Mouse (Mus musculus) kidney, embryonic 14.5 days (tissue): Measurements from ENCODE around the gene Msantd2. TPM values are rescaled to one million over a fixed set of nuclear protein-coding genes. Genes with fewer than 3 reads are reported as not detected.

Experiments
- ATAC-seq: fragments of 200-750 bp; cut with Nextera tagmentation; 2 replicates; pipeline ENCODE4 v1.8.0; 2017; ENCODE audit warnings: moderate number of reproducible peaks, mild to moderate bottlenecking, moderate TSS enrichment, moderate library complexity; ENCODE audit not compliant: low FRiP score, low TSS enrichment
- H3K27ac ChIP-seq: fragments of 300-500 bp; sonication (generic); 2 replicates; pipeline ENCODE4 v1.5.1; 2014; ENCODE audit warnings: low read depth, mild to moderate bottlenecking, low read length, moderate library complexity, mixed read lengths
- H3K27me3 ChIP-seq: fragments of 300-500 bp; sonication (generic); 2 replicates; pipeline ENCODE4 v1.6.1; 2014; ENCODE audit warnings: mild to moderate bottlenecking, low read length; ENCODE audit not compliant: control insufficient read depth, insufficient read depth
- H3K36me3 ChIP-seq: fragments of 300-500 bp; sonication (generic); 2 replicates; pipeline ENCODE4 v1.6.1; 2014; ENCODE audit warnings: low read length, mixed read lengths; ENCODE audit not compliant: control insufficient read depth, insufficient read depth
- H3K4me1 ChIP-seq: fragments of 300-500 bp; sonication (generic); 2 replicates; pipeline ENCODE4 v1.6.1; 2014; ENCODE audit warnings: low read length, mixed read lengths; ENCODE audit not compliant: control insufficient read depth, insufficient read depth
- H3K4me2 ChIP-seq: fragments of 300-500 bp; sonication (generic); replicated peaks from 2 replicates; pipeline ENCODE4 v1.6.1; 2014; ENCODE audit warnings: low read depth, mild to moderate bottlenecking, low read length
- H3K4me3 ChIP-seq: fragments of 300-500 bp; sonication (generic); 2 replicates; pipeline ENCODE4 v1.5.1; 2014; ENCODE audit warnings: mild to moderate bottlenecking, low read length
- H3K9ac ChIP-seq: fragments of 300-500 bp; sonication (generic); 2 replicates; pipeline ENCODE4 v1.6.1; 2014; ENCODE audit warnings: low read depth, mild to moderate bottlenecking, low read length, moderate library complexity
- H3K9me3 ChIP-seq: fragments of 300-500 bp; sonication (generic); 2 replicates; pipeline ENCODE4 v1.6.1; 2016; ENCODE audit warnings: low read length; ENCODE audit not compliant: control insufficient read depth
- WGBS: fragments of 180-500 bp; shearing (Covaris S2); extraction: QIAGEN DNeasy Blood & Tissue Kit; methylation state at CpG from one replicate; pipeline ENCODE4 v1.1.7; 2014; 5-methylcytosine and 5-hydroxymethylcytosine counted together
- polyA plus RNA-seq: library from polyadenylated mRNA; unstranded; fragments of >200 nt; fragmentation: Nextera tagmentation; extraction: Ambion mirVana; gene quantifications from 2 replicates; pipeline ENCODE4 v1.2.1, GENCODE M21; 2014

Msantd2 gene
- polyA plus RNA-seq, 1 experiment from 2014 or later: 33.2 TPM

DNA sequence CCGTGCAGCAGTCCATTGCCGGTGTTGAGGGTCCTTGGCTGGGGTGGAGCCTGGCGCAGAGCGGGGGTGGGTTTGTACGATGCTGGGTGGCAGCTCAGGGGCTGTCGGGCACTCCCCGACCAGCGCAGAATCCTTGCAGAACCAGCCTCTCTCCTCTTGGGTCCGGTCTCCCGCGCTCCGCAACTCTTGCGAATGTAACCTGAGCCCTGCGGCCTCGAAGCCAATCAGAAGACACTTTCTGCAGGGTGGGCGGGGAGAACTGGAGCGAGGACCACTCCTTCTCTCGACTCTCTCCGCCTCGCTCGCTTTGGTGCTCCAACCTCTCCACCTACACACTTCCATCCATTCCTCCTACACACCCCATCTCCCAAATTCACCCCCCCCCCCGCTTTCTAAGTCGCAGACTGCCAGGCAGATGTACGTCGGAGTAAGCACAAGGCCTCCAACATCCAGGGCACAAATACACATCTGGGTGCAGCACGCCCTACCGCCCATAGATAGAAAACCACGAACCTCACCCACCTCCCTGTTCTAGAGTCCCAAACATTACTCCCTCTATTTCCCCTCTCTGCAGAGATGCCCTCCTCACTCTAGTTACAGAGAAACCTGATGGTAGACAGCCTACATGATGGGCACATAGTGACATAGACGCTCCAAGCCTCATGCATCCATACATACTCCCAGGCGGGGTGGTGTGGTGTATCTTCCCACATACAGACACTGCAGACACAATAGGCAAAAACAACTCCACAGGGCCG is 63.6 kb downstream of the Msantd2 start, which contains the start of gene Nrgn:
TSS of gene Nrgn (minus strand) at position 369 of the 758 bp plus-strand sequence.
- Histone ChIP-seq H3K4me3 (peak within 1 kb of the TSS; percentile 39), H3K27ac (no peak within 1 kb of the TSS), H3K4me2 (peak within 1 kb of the TSS; percentile 84), H3K27me3 (peaks cover 23% of the 10 kb centered on the region), H3K36me3 (no peaks in the 10 kb centered on the region), H3K9ac (peak within 1 kb of the TSS; percentile 31; the same call in 1 of the 2 replicates), H3K4me1 (0 out of 2 replicates have a peak, but pooled peaks cover 13% of the 10 kb centered on the region), H3K9me3 (no peaks in the 10 kb centered on the region)
- 5% methylated on average over 31 of the region's 31 CpGs for WGBS
- ATAC-seq: peak; percentile 96

DNA sequence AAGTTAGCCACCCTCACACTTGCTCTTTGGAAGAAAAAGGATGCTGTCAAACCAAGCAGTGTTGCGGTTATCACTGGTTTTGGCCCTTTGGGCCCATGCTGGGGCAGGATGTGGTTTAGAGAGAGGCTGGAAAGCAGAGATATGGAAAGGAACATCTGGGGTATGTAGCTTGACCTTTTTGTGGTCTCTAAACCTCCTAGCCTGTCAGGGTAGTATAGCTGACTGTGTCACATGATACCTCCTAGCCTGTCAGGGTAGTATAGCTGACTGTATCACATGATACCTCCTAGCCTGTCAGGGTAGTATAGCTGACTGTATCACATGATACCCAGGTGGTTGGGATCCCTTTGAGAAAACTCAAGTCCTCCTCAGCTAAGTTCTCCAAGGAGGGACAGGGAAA is 65.2 kb downstream of the Msantd2 start:
- Histone ChIP-seq H3K36me3 (no peaks in the 10 kb centered on the region), H3K27ac (no peak overlapping the region), H3K27me3 (peaks cover 23% of the 10 kb centered on the region), H3K9me3 (no peaks in the 10 kb centered on the region), H3K4me1 (0 out of 2 replicates have a peak, but pooled peaks cover 13% of the 10 kb centered on the region), H3K4me3 (no peak overlapping the region), H3K4me2 (no peak overlapping the region), H3K9ac (no peak overlapping the region)
- ATAC-seq: no peak
- 76% methylated on average over 1 of the region's 1 CpGs for WGBS

DNA sequence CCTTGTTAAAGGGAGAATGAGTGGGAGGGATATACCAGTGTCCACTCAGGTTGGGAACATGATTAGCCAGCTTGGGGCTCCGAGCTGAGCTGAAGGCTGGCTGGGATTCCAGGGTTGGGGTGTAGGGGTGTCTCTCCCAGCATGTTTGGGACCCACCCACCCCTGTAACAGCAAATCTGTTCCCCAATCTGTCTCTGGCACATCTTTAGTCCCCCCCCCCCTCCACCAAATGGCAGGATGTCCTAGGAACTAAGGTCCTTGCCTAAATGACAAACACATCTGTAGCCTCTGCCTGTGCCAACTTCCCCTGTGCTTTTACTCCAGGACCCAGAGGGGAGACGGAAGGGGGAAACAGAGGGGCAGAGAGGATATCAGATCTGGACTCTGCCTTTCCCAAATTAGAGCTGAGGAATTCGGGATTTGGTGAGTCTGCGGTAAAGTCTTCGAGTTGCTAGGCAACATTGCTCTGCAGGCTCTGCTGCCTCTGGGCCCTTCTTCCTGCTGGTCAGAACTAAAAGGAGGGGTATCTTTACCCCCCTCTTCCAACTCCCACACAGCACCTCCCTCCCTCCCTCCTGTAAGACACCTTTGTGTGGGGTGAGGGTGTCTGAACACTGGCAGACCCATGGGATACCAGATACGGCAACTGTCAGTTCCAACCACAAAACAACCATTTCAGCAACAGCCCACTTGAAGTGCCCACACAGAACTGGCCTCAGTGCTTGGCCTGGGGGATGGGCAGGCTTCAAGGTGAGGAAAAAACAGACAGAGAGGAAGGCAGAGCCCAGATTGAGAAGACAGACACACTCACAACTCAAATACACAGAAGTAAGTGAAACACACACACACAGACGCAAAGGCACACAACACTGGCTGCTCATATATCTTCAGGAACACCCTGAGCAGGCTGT is 66.0 kb downstream of the Msantd2 start, which contains the start of gene Siae:
TSS of gene Siae (plus strand) at position 861 of the 911 bp plus-strand sequence.
- H3K4me1 ChIP-seq: 0 out of 2 replicates have a peak, but pooled peaks cover 13% of the 10 kb centered on the region
- 21% methylated on average over 7 of the region's 7 CpGs for WGBS
- H3K27me3 ChIP-seq: peaks cover 23% of the 10 kb centered on the region
- no peaks in the 10 kb centered on the region for H3K36me3 ChIP-seq
- H3K9ac ChIP-seq: no peak within 1 kb of the TSS
- no peak within 1 kb of the TSS for H3K27ac ChIP-seq
- H3K9me3 ChIP-seq: no peaks in the 10 kb centered on the region
- ATAC-seq: 0 out of 2 replicates have a peak, but pooled peaks have one; percentile 21
- no peak within 1 kb of the TSS for H3K4me2 ChIP-seq
- no peak within 1 kb of the TSS for H3K4me3 ChIP-seq

DNA sequence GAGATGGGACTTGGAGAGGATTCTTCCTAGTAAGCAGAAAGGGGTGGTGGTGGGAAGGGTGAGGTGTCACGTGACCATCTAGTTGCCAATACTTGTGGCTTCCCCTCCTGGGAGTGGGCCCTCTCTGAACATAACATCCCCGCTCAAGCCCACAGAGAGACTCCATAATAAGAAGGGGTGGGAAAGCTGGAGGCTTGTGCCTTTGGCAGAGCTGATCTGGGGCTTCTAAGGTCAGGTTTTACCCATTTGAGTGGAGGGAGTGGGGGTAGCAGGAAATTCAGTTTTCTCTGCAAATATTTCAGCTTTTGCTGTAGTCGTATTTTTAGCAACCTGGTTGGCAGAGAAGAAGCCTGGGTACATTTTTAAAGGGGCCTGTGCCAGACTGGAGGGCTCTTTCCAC is 67.2 kb downstream of the Msantd2 start:
- H3K9me3 ChIP-seq: no peaks in the 10 kb centered on the region
- H3K4me2 ChIP-seq: no peak overlapping the region
- H3K4me1 ChIP-seq: 0 out of 2 replicates have a peak, but pooled peaks cover 13% of the 10 kb centered on the region
- no peaks in the 10 kb centered on the region for H3K36me3 ChIP-seq
- WGBS: 81% methylated on average over 3 of the region's 3 CpGs
- H3K27ac ChIP-seq: no peak overlapping the region
- H3K4me3 ChIP-seq: no peak overlapping the region
- H3K9ac ChIP-seq: no peak overlapping the region
- ATAC-seq: no peak
- peaks cover 11% of the 10 kb centered on the region for H3K27me3 ChIP-seq

DNA sequence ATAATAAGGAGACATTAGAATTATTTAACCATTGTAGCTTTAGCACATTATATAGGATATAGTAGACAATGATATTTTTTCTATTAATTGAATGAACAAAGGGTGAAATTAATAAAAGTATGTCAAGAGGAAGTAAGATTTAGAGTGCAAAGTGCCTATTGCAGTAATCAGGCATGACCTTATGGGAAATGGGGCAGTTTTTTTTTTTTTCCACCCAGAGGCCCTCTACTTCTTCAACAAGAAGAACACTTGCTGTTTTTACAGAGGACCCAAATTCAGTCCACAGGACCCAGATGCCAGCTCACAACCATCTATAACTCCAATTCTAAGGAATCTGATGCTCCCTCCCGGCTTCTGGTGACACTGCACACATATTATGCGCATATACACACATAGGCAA is 71.5 kb downstream of the Msantd2 start:
- ATAC-seq: no peak
- no peak overlapping the region for H3K27ac ChIP-seq
- no peak overlapping the region for H3K4me3 ChIP-seq
- H3K9ac ChIP-seq: no peak overlapping the region
- H3K4me1 ChIP-seq: 0 out of 2 replicates have a peak, but pooled peaks cover under 1% of the 10 kb centered on the region
- no peak overlapping the region for H3K4me2 ChIP-seq
- no peaks in the 10 kb centered on the region for H3K36me3 ChIP-seq
- 88% methylated on average over 2 of the region's 2 CpGs for WGBS
- H3K9me3 ChIP-seq: no peaks in the 10 kb centered on the region
- H3K27me3 ChIP-seq: no peaks in the 10 kb centered on the region

DNA sequence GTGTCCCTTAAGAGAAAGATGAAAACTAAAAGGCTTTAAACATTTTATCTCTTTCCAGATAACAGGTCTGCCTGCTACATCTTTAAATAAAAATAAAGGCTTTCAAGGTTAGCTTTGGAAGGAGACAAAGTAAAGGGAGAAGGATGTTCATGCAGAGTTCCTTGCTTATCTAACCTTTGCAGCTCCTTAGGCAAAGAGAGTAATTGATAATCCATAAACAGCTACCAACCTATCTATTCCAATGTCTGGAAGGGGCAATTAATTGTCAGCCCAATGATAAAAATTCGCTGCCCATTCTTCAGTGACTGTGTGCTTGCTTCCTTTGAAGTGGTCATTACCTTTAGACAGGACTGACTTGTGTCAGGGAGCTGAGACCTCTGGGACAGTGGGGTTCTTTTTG is 74.7 kb downstream of the Msantd2 start:
- Histone ChIP-seq H3K4me1 (peaks cover 12% of the 10 kb centered on the region), H3K9me3 (no peaks in the 10 kb centered on the region), H3K27me3 (no peaks in the 10 kb centered on the region), H3K4me3 (no peak overlapping the region), H3K36me3 (no peaks in the 10 kb centered on the region), H3K9ac (no peak overlapping the region), H3K4me2 (no peak overlapping the region), H3K27ac (no peak overlapping the region)
- 53% methylated on average over 1 of the region's 1 CpGs for WGBS
- ATAC-seq: no peak

- Histone ChIP-seq H3K4me1 (peaks cover 12% of the 10 kb centered on the region), H3K27ac (no peak overlapping the region), H3K27me3 (no peaks in the 10 kb centered on the region), H3K4me2 (no peak overlapping the region), H3K36me3 (no peaks in the 10 kb centered on the region), H3K9ac (no peak overlapping the region), H3K4me3 (no peak overlapping the region), H3K9me3 (no peaks in the 10 kb centered on the region)
- no peak for ATAC-seq
- 87% methylated on average over 2 of the region's 2 CpGs for WGBS
Measured at GRCm38 (mm10) chr9:37567019-37567418, 77.9 kb downstream of the Msantd2 start.

- no peaks in the 10 kb centered on the region for H3K36me3 ChIP-seq
- WGBS: 24% methylated on average over 5 of the region's 5 CpGs
- no peak overlapping the region for H3K4me3 ChIP-seq
- H3K27me3 ChIP-seq: no peaks in the 10 kb centered on the region
- ATAC-seq: no peak
- no peak overlapping the region for H3K27ac ChIP-seq
- no peaks in the 10 kb centered on the region for H3K9me3 ChIP-seq
- H3K9ac ChIP-seq: no peak overlapping the region
- peaks cover 12% of the 10 kb centered on the region for H3K4me1 ChIP-seq
- H3K4me2 ChIP-seq: peak overlapping the region; percentile 39
Measured at GRCm38 (mm10) chr9:37567454-37567853, 78.3 kb downstream of the Msantd2 start.
